Mouse (Mus musculus): ENCODE measurements at regions not wholly inside any gene's neighbourhood (a gene's known extent, or its start where the extent isn't known, plus 50 kb on each side); places are given as distances from the start of the nearest gene placed in this dataset.

DNA sequence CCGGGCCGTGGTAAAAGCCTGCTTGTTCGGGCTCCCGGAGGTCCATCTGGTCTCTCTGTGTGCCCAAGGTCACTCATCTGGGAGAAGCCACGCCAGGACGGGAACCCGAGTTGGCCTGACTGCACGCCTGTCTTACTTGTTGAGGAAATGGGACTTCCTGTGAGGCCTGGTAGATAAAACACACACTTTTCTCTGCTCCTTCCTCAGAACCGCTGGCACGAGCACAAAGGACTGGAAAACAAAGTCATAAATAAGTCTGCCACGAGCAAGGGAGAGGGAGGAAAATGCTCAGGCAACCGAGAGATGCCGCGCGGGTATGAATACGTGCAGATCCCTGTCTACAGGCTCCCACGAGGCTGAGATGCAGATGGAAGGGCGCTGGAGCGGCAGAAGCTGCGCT, 131.6 kb downstream of the Rybp start:
- no peaks in the 10 kb centered on the region for H3K36me3 ChIP-seq
- no peak overlapping the region for H3K4me2 ChIP-seq (replicated peaks)
- no peak overlapping the region for H3K4me3 ChIP-seq (replicated peaks)
- WGBS, result 63% methylated on average over 20 of the region's 20 CpGs
- no peak overlapping the region for H3K9ac ChIP-seq (replicated peaks)
- ATAC-seq, result no peak
- no peaks in the 10 kb centered on the region for H3K27me3 ChIP-seq
- peaks cover 20% of the 10 kb centered on the region for H3K4me1 ChIP-seq (replicated peaks)
- H3K9me3 ChIP-seq, result no peaks in the 10 kb centered on the region
- 0 out of 2 replicates have a peak overlapping the region, but pooled peaks have one; percentile 1 for H3K27ac ChIP-seq

DNA sequence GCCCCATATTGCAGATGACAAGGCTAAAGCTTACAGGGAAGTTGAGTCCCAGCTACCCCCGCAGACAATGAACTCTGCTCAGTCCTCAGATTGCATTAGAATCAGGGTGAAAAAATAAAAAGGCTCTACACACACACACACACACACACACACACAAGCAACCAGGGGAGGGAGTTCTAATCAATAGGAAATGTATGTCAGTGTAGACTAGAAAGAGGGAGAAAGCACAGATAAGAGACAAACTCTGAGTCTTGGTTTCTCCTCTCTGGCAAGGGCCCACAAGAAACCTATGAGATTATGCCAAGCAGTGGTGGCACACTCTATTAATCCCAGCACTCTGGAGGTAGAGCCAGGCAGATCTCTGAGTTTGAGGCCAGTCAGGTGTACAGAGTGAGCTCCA, 135.8 kb downstream of the Rybp start:
- H3K4me2 ChIP-seq (replicated peaks), result no peak overlapping the region
- no peaks in the 10 kb centered on the region for H3K36me3 ChIP-seq
- H3K9me3 ChIP-seq, result no peaks in the 10 kb centered on the region
- no peak overlapping the region for H3K9ac ChIP-seq (replicated peaks)
- H3K27ac ChIP-seq, result no peak overlapping the region
- no peak overlapping the region for H3K4me3 ChIP-seq (replicated peaks)
- WGBS, result 88% methylated on average over 1 of the region's 1 CpGs
- peaks cover 19% of the 10 kb centered on the region for H3K4me1 ChIP-seq (replicated peaks)
- no peak for ATAC-seq
- H3K27me3 ChIP-seq, result no peaks in the 10 kb centered on the region

GRCm38 (mm10) chr6:100150703-100151208, 136.5 kb downstream of the Rybp start:
- Histone ChIP-seq H3K27ac (no peak overlapping the region), H3K9me3 (no peaks in the 10 kb centered on the region), H3K4me2 (replicated peaks) (no peak overlapping the region), H3K36me3 (no peaks in the 10 kb centered on the region), H3K4me1 (replicated peaks) (peaks cover 19% of the 10 kb centered on the region), H3K9ac (replicated peaks) (no peak overlapping the region), H3K27me3 (peaks cover 3% of the 10 kb centered on the region; the same call in 1 of the 2 replicates), H3K4me3 (replicated peaks) (no peak overlapping the region)
- WGBS, result 76% methylated on average over 6 of the region's 6 CpGs
- ATAC-seq, result no peak

DNA sequence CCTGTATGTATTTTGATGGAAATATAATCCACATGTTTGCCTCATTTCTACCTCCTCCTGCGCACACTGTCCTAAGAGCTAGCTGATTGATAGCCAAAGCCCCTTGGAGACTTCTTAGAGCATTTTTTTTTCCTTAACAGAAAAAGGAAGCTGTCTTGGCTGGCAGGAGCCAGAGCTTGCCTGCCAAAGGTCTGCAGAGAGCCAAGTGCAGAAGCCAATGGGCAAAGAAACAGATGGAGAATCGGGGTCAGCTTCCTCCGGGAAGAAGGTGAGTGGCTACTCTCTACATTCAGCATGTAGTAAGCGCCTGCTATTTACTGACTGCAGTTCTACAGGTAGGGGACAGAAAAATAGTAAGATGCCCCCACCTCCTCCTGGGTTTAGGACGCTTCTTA, 137.8 kb downstream of the Rybp start:
- H3K4me3 ChIP-seq (replicated peaks), result no peak overlapping the region

GRCm38 (mm10) chr6:100148751-100149457, 138.4 kb downstream of the Rybp start:
- WGBS, result 81% methylated on average over 4 of the region's 4 CpGs
- H3K36me3 ChIP-seq, result no peaks in the 10 kb centered on the region
- H3K9me3 ChIP-seq, result no peaks in the 10 kb centered on the region
- H3K4me2 ChIP-seq (replicated peaks), result no peak overlapping the region
- ATAC-seq, result no peak
- H3K4me3 ChIP-seq (replicated peaks), result no peak overlapping the region
- peaks cover 29% of the 10 kb centered on the region for H3K4me1 ChIP-seq (replicated peaks)
- H3K9ac ChIP-seq (replicated peaks), result no peak overlapping the region
- H3K27me3 ChIP-seq, result peaks cover 5% of the 10 kb centered on the region; the same call in 1 of the 2 replicates
- no peak overlapping the region for H3K27ac ChIP-seq

More for the DNA sequence above, 137.8 kb downstream of the Rybp start:
- Histone ChIP-seq H3K27ac (no peak overlapping the region), H3K9me3 (no peaks in the 10 kb centered on the region), H3K9ac (replicated peaks) (no peak overlapping the region), H3K4me1 (replicated peaks) (peaks cover 24% of the 10 kb centered on the region), H3K4me2 (replicated peaks) (no peak overlapping the region), H3K36me3 (no peaks in the 10 kb centered on the region), H3K27me3 (peaks cover 5% of the 10 kb centered on the region; the same call in 1 of the 2 replicates)
- no peak for ATAC-seq
- 90% methylated on average over 5 of the region's 5 CpGs for WGBS

DNA sequence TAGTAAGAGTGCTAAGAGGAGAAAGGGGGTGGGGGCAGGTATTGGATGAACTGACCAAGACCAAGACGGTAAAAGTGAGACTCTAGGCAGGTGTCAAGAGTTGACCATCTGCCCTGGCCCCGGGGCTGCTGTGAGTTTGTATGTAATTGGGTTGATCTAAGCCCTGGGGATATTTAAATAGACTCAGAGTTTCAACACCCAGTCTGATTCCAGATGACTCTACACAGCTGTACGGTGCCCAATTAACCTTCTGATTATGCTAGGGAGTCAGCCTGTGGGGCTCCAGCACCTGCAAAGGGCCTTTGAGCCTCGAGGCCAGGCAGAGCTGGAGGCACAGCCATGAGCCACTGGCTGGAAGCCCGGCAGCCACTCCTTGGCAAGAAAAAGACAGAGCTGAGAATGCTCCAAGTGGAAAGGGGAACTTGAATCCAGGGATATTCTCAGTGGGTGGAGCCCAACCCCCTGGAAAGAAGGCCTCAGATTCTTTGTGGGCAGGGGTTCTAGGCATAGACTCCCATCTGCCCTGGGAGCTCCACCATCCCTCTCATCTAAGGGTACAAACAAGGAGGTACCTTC, 140.8 kb downstream of the Rybp start:
- Histone ChIP-seq H3K4me3 (replicated peaks) (no peak overlapping the region), H3K36me3 (no peaks in the 10 kb centered on the region), H3K4me1 (replicated peaks) (peaks cover 37% of the 10 kb centered on the region), H3K27me3 (peaks cover 14% of the 10 kb centered on the region), H3K4me2 (replicated peaks) (no peak overlapping the region), H3K9ac (replicated peaks) (no peak overlapping the region), H3K9me3 (no peaks in the 10 kb centered on the region), H3K27ac (no peak overlapping the region)
- no peak for ATAC-seq
- 42% methylated on average over 5 of the region's 5 CpGs for WGBS

DNA sequence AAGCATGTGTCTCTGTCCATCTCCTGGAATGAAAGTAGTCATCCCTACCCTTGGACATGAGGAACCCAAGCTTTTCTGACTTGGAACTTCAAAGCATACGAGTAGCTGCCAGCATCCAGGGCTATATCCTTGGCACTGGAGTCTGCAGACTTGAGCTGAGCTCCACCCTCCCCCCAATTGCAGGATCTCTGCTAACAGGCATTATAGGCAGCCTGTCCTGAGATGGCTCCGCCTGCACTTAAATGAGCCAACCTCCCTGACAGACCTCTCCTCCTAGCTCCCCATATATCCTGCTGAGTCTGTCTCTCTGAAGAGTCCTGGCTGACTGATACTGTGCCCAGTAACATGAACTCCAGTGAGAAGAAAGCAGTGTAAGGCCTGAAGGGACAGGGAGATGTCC, 141.4 kb downstream of the Rybp start:
- Histone ChIP-seq H3K4me1 (replicated peaks) (peaks cover 37% of the 10 kb centered on the region), H3K27ac (no peak overlapping the region), H3K9ac (replicated peaks) (no peak overlapping the region), H3K27me3 (peaks cover 16% of the 10 kb centered on the region), H3K4me3 (replicated peaks) (no peak overlapping the region), H3K36me3 (no peaks in the 10 kb centered on the region), H3K4me2 (replicated peaks) (no peak overlapping the region), H3K9me3 (no peaks in the 10 kb centered on the region)
- no peak for ATAC-seq
- WGBS, result 77% methylated on average over 2 of the region's 2 CpGs

DNA sequence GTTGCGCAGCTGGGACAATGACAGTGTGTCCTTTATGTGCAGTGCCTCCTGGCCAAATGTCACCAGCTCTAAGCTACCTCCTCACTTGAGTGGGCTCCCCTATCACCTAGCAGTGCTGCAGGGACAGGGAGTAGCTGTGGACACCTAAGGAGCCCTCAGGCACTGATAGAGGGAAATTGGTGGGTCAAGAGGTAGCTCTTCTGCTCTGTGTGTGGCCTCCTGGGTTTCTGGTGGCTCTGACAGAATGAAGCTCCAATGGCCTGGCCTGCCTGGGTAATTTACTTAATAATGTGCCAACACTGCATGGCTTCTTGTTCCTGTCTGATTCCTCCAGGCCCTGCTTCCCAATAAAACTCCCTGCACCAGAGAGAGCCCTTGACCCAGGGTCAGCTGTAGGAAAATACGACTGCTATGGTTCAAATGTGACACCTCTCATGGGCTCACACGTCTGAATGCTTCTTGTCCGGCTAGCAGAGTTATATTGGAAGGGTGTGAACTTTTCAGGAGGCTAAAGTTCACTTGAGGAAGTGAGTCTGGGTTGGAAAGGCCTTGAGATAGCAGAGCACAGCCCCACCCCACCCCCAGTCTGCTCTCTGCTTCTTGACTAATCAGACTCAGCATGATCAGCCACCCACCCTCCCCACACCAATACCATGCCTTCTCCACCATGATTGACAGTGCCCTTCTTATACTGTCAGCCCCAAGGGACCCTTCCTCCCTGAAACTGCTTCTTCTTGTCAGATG, 142.6 kb downstream of the Rybp start:
- H3K4me2 ChIP-seq (replicated peaks), result no peak overlapping the region
- H3K9me3 ChIP-seq, result no peaks in the 10 kb centered on the region
- H3K4me3 ChIP-seq (replicated peaks), result no peak overlapping the region
- H3K9ac ChIP-seq (replicated peaks), result no peak overlapping the region
- H3K27ac ChIP-seq, result no peak overlapping the region
- no peaks in the 10 kb centered on the region for H3K36me3 ChIP-seq
- H3K27me3 ChIP-seq, result peaks cover 16% of the 10 kb centered on the region
- WGBS, result 54% methylated on average over 4 of the region's 4 CpGs
- ATAC-seq, result no peak
- peaks cover 49% of the 10 kb centered on the region for H3K4me1 ChIP-seq (replicated peaks)

DNA sequence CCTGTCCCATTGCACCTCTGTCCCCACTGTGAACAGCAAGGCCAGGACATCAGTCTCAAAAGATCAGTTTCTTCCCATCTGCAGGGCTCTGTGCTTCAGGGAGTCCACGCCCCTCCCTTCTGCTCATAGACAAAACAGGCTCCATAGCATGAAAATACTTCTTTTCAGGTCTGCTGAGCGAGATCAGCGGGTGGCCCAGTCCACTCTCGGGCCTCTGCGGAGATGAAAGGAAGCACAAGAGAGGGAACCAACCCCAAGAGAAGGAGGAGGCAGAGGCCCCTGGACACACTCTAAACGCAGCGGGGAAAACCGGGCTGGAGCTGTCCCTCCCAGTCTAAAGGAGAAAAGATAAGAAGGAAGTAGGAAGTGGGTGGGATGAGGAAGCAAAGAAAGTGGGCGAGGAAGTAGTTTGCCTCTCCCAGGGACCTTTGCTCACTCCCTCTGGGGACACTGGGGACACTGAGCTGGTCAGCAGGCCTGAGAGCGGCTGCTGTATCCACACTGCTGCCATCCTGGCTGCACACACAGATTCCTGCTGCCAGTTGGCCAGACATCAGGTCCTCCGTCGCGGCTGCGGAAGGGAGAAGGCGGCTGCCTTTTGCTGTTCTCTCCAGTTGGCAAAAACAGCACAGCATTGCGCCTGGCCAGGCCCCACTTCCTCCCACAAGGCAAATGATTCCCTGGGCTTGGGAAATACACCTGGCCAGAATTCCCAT, 143.5 kb downstream of the Rybp start:
- H3K27me3 ChIP-seq, result peaks cover 16% of the 10 kb centered on the region
- H3K9ac ChIP-seq (replicated peaks), result 0 out of 2 replicates have a peak overlapping the region, but pooled peaks have one; percentile 32
- H3K4me3 ChIP-seq (replicated peaks), result peak overlapping the region; percentile 9; the same call in 1 of the 2 replicates
- peak; percentile 65 for ATAC-seq
- H3K4me2 ChIP-seq (replicated peaks), result peak overlapping the region; percentile 45
- no peaks in the 10 kb centered on the region for H3K36me3 ChIP-seq
- H3K27ac ChIP-seq, result peak overlapping the region; percentile 41; the same call in 1 of the 2 replicates
- H3K4me1 ChIP-seq (replicated peaks), result peaks cover 54% of the 10 kb centered on the region
- 2% methylated on average over 16 of the region's 16 CpGs for WGBS
- H3K9me3 ChIP-seq, result no peaks in the 10 kb centered on the region

- Histone ChIP-seq H3K4me3 (replicated peaks) (no peak overlapping the region), H3K27ac (no peak overlapping the region), H3K27me3 (peaks cover 23% of the 10 kb centered on the region), H3K36me3 (no peaks in the 10 kb centered on the region), H3K9ac (replicated peaks) (no peak overlapping the region), H3K4me2 (replicated peaks) (no peak overlapping the region), H3K9me3 (no peaks in the 10 kb centered on the region), H3K4me1 (replicated peaks) (peaks cover 44% of the 10 kb centered on the region)
- no peak for ATAC-seq
- 89% methylated on average over 5 of the region's 5 CpGs for WGBS
These were observed 146.1 kb downstream of the Rybp start for GRCm38 (mm10) chr6:100141225-100141624.

- H3K27me3 ChIP-seq, result peaks cover 25% of the 10 kb centered on the region
- no peak overlapping the region for H3K9ac ChIP-seq (replicated peaks)
- no peak overlapping the region for H3K4me3 ChIP-seq (replicated peaks)
- no peak overlapping the region for H3K4me2 ChIP-seq (replicated peaks)
- peaks cover 41% of the 10 kb centered on the region for H3K4me1 ChIP-seq (replicated peaks)
- no peak for ATAC-seq
- H3K27ac ChIP-seq, result no peak overlapping the region
- no peaks in the 10 kb centered on the region for H3K9me3 ChIP-seq
- no peaks in the 10 kb centered on the region for H3K36me3 ChIP-seq
- 60% methylated on average over 6 of the region's 6 CpGs for WGBS
These were observed 146.6 kb downstream of the Rybp start for GRCm38 (mm10) chr6:100140581-100141114.

Measured in midbrain, embryonic 13.5 days (tissue).